Mouse (Mus musculus): ENCODE results near the gene Arntl.

DNA sequence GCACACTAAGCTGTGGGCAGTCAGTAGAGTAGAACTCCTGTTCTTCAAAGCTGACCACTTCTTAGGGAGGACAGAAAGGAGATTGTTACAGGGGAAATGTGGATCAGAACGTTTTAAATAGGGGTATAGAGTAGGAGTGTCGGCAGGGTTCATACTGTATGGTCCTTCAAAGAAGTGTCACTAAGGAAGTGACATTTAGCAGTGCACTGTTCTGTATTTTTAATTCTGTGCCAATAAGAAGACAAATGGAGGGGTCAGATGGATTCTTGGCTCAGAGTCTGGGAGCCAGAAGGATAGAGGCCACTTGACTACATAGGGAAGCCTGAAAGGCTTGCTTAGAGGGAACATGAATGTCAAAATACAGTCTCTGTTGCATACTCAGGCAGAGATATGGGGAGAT, 70.0 kb downstream of the Arntl start:
- TF ChIP-seq CTCF (IDR thresholded peaks at IDR 0.05) (no peak), EP300 (IDR thresholded peaks at IDR 0.05) (no peak)
